Mouse (Mus musculus) erythroblast, embryonic 14.5 days (primary cell): ENCODE data around the gene Usp3.

ENCODE experiments used
- GATA1 ChIP-seq: IDR thresholded peaks from 2 replicates; pipeline ENCODE4 v1.6.1; 2012; ENCODE audit warnings: low read length, inconsistent platforms, mixed read lengths
- TAL1 ChIP-seq: IDR thresholded peaks from 3 replicates; pipeline ENCODE4 v1.6.1; 2012; ENCODE audit warnings: low read length, inconsistent platforms, mixed read lengths

GRCm38 (mm10) chr9:66558971-66559370 lies 34.0 kb downstream of the Usp3 start:
- TF ChIP-seq GATA1 (no peak), TAL1 (no peak)
